Mouse (Mus musculus) MEL (cell line): ENCODE measurements at regions not wholly inside any gene's neighbourhood (a gene's known extent, or its start where the extent isn't known, plus 50 kb on each side); places are given as distances from the start of the nearest gene placed in this dataset.
A peak's percentile ranks its signal among the peaks of the same experiment; 100 is the strongest.

Experiments used
- DNase-seq: peaks from one replicate; pipeline ENCODE4 v3.0.0; 2011; ENCODE audit warnings: low read depth, low spot score
- H3K27ac ChIP-seq: 2 replicates; pipeline ENCODE4 v1.5.1; 2012; ENCODE audit warnings: low read depth, mild to moderate bottlenecking, control low read depth, low read length, moderate library complexity; ENCODE audit not compliant: control insufficient read depth
- H3K27me3 ChIP-seq, 2 experiments: fragments of 150-350 bp in 1 of 2; sonication (generic) in 1 of 2; 2 replicates each; pipeline ENCODE4 v1.6.1; 2012; ENCODE audit warnings: low read length in 2 of 2, mild to moderate bottlenecking in 2 of 2, improper control_type of control experiment in 1 of 2, moderate library complexity in 1 of 2; ENCODE audit not compliant: insufficient read depth in 2 of 2, control insufficient read depth in 1 of 2
- H3K36me3 ChIP-seq, 2 experiments: 2 replicates each; pipeline ENCODE4 v1.6.1; 2012 to 2014; ENCODE audit warnings: low read length in 2 of 2, improper control_type of control experiment in 1 of 2, inconsistent platforms in 1 of 2, mild to moderate bottlenecking in 1 of 2; ENCODE audit not compliant: insufficient read depth in 2 of 2, control insufficient read depth in 1 of 2
- H3K4me1 ChIP-seq, 2 experiments: fragments of 150-350 bp in 1 of 2; sonication (generic) in 1 of 2; 2 replicates each; pipeline ENCODE4 v1.6.1; 2012; ENCODE audit warnings: low read length in 2 of 2, improper control_type of control experiment in 1 of 2, mild to moderate bottlenecking in 1 of 2; ENCODE audit not compliant: insufficient read depth in 2 of 2, control insufficient read depth in 1 of 2
- H3K4me3 ChIP-seq, 2 experiments: fragments of 150-350 bp in 1 of 2; sonication (generic) in 1 of 2; 2 replicates each; pipeline ENCODE4 v1.5.1; 2012; ENCODE audit warnings: low read depth in 2 of 2, low read length in 2 of 2, mild to moderate bottlenecking in 2 of 2, moderate library complexity in 2 of 2, control low read depth in 1 of 2, improper control_type of control experiment in 1 of 2; ENCODE audit not compliant: control insufficient read depth in 1 of 2, insufficient read depth in 1 of 2
- H3K79me2 ChIP-seq: 2 replicates; pipeline ENCODE4 v1.6.1; 2012; ENCODE audit warnings: mild to moderate bottlenecking, low read length, moderate library complexity; ENCODE audit not compliant: control insufficient read depth, poor library complexity, insufficient read depth
- H3K9ac ChIP-seq: 2 replicates; pipeline ENCODE4 v1.6.1; 2012; ENCODE audit warnings: low read depth, mild to moderate bottlenecking, control low read depth, low read length, moderate library complexity; ENCODE audit not compliant: control insufficient read depth, poor library complexity, severe bottlenecking
- H3K9me3 ChIP-seq: fragments of 150-350 bp; sonication (generic); replicated peaks from 2 replicates; pipeline ENCODE4 v1.6.1; 2012; ENCODE audit warnings: mild to moderate bottlenecking, low read length, improper control_type of control experiment, moderate library complexity; ENCODE audit not compliant: insufficient read depth
- BHLHE40 ChIP-seq: IDR thresholded peaks from 2 replicates; pipeline ENCODE4 v1.6.1; 2012; ENCODE audit warnings: low read depth, mild to moderate bottlenecking, inconsistent platforms, low read length, improper control_type of control experiment, borderline replicate concordance
- ELF1 ChIP-seq: IDR thresholded peaks from 2 replicates; pipeline ENCODE4 v1.6.1; 2014; ENCODE audit warnings: low read depth, mild to moderate bottlenecking, inconsistent platforms, low read length, improper control_type of control experiment, moderate library complexity
- JUND ChIP-seq: IDR thresholded peaks from 2 replicates; pipeline ENCODE4 v1.6.1; 2011; ENCODE audit warnings: low read depth, mild to moderate bottlenecking, improper control_type of control experiment, low read length
- KAT2A ChIP-seq: conservative IDR thresholded peaks from 2 replicates; pipeline ENCODE4 v1.6.1; 2012; ENCODE audit warnings: low read depth, low read length, improper control_type of control experiment, inconsistent platforms
- MAFK ChIP-seq: IDR thresholded peaks from 2 replicates; pipeline ENCODE4 v1.6.1; 2011; ENCODE audit warnings: low read depth, mild to moderate bottlenecking, low read length, improper control_type of control experiment, borderline replicate concordance
- MAZ ChIP-seq: IDR thresholded peaks from 2 replicates; pipeline ENCODE4 v1.6.1; 2012; ENCODE audit warnings: low read depth, mild to moderate bottlenecking, inconsistent platforms, low read length, improper control_type of control experiment
- MEF2A ChIP-seq: IDR thresholded peaks from 2 replicates; pipeline ENCODE4 v1.6.1; 2014; ENCODE audit warnings: low read depth, mild to moderate bottlenecking, inconsistent platforms, low read length, improper control_type of control experiment; ENCODE audit not compliant: poor library complexity, insufficient replicate concordance, severe bottlenecking; ENCODE audit errors: extremely low read depth
- MYB ChIP-seq: IDR thresholded peaks from 2 replicates; pipeline ENCODE4 v1.6.1; 2011; ENCODE audit warnings: mild to moderate bottlenecking, low read depth, low read length, improper control_type of control experiment
- NELFE ChIP-seq: IDR thresholded peaks from 2 replicates; pipeline ENCODE4 v1.6.1; 2011; ENCODE audit warnings: low read depth, low read length, improper control_type of control experiment
- POLR2AphosphoS5 ChIP-seq: IDR thresholded peaks from 2 replicates; pipeline ENCODE4 v1.6.1; 2012; ENCODE audit warnings: low read depth, borderline replicate concordance, mild to moderate bottlenecking, inconsistent platforms, low read length, moderate library complexity, mixed read lengths
- SMC3 ChIP-seq: IDR thresholded peaks from 2 replicates; pipeline ENCODE4 v1.6.1; 2011; ENCODE audit warnings: low read depth, low read length, improper control_type of control experiment
- TBP ChIP-seq: IDR thresholded peaks from 2 replicates; pipeline ENCODE4 v1.8.0; 2011; ENCODE audit warnings: low read depth, low read length, improper control_type of control experiment
- TCF12 ChIP-seq: IDR thresholded peaks from 2 replicates; pipeline ENCODE4 v1.6.1; 2014; ENCODE audit warnings: low read depth, mild to moderate bottlenecking, inconsistent platforms, low read length, improper control_type of control experiment, moderate library complexity
- UBTF ChIP-seq: IDR thresholded peaks from 2 replicates; pipeline ENCODE4 v1.6.1; 2012; ENCODE audit warnings: low read depth, mild to moderate bottlenecking, inconsistent platforms, low read length, improper control_type of control experiment, moderate library complexity, borderline replicate concordance; ENCODE audit not compliant: insufficient read depth
- USF1 ChIP-seq: IDR thresholded peaks from 2 replicates; pipeline ENCODE4 v1.6.1; 2014; ENCODE audit warnings: low read depth, mild to moderate bottlenecking, inconsistent platforms, low read length, improper control_type of control experiment, moderate library complexity
- USF2 ChIP-seq, 2 experiments: IDR thresholded peaks; 2 replicates each; pipeline ENCODE4 v1.6.1; 2011 to 2012; ENCODE audit warnings: improper control_type of control experiment in 2 of 2, low read length in 2 of 2, borderline replicate concordance in 1 of 2, inconsistent platforms in 1 of 2, low read depth in 1 of 2, mild to moderate bottlenecking in 1 of 2; ENCODE audit not compliant: insufficient read depth in 1 of 2

GRCm38 (mm10) chr3:148676025-148676424, 314.3 kb downstream of the Adgrl2 start:
- H3K4me3 ChIP-seq: no peak overlapping the region
- H3K9me3 ChIP-seq: no peaks in the 10 kb centered on the region
- no peak for TF ChIP-seq USF1
- TF ChIP-seq MAFK: 0 out of 2 replicates have a peak, but pooled peaks have one; percentile 36
- no peaks in the 10 kb centered on the region for H3K4me1 ChIP-seq
- H3K27me3 ChIP-seq: no peaks in the 10 kb centered on the region
- no peak overlapping the region for H3K27ac ChIP-seq
- DNase-seq: no peak
- no peaks in the 10 kb centered on the region for H3K79me2 ChIP-seq
- no peak overlapping the region for H3K9ac ChIP-seq
- no peaks in the 10 kb centered on the region for H3K36me3 ChIP-seq

- no peak for TF ChIP-seq POLR2AphosphoS5
- no peak for TF ChIP-seq MYB
- TF ChIP-seq MAZ: no peak
- no peak for TF ChIP-seq JUND
- TF ChIP-seq SMC3: no peak
- TF ChIP-seq USF1: no peak
- TF ChIP-seq USF2 (IDR thresholded peaks at IDR 0.05; ENCODE audit: borderline replicate concordance in 1 of 2, insufficient read depth in 1 of 2, low read depth in 1 of 2, low read length in 2 of 2): no peak
- TF ChIP-seq TCF12: no peak
- no peak for TF ChIP-seq BHLHE40
- no peak for TF ChIP-seq ELF1
- TF ChIP-seq NELFE: no peak
- TF ChIP-seq TBP: no peak
- TF ChIP-seq KAT2A: no peak
- TF ChIP-seq MEF2A: no peak
- no peak for TF ChIP-seq UBTF
- TF ChIP-seq, all 39 proteins: peak for 0
Measured at GRCm38 (mm10) chr3:148662888-148663477, 327.4 kb downstream of the Adgrl2 start.

More at GRCm38 (mm10) chr3:148662888-148663477, 327.4 kb downstream of the Adgrl2 start:
- Histone ChIP-seq H3K27me3 (no peaks in the 10 kb centered on the region), H3K27ac (no peak overlapping the region), H3K9me3 (no peaks in the 10 kb centered on the region), H3K79me2 (no peaks in the 10 kb centered on the region), H3K9ac (no peak overlapping the region), H3K4me3 (no peak overlapping the region), H3K36me3 (no peaks in the 10 kb centered on the region), H3K4me1 (no peaks in the 10 kb centered on the region)
- DNase-seq: no peak
